Comparison of ENCODE assay signal across 11 mouse cellular contexts in genomic region chr2:173769183-173769582, GRCm38 (mm10). TPM values are rescaled to one million over a fixed set of nuclear protein-coding genes. Genes with fewer than 3 reads are reported as not detected.
DNase-seq lines count a peak whose midpoint lies in the region; ATAC-seq and TF ChIP-seq lines count a peak whose summit lies in the region.
"Had no signal": no experiment of that assay in that cellular context is flagged by ENCODE, and none has a peak within 500 bp of the region (broad histone marks: within the 10 kb centered on the region; RNA-seq: fewer than 3 reads in every experiment).

No protein-coding gene starts in this region.

- intact Hi-C loops in left cerebral cortex, postnatal 10 days (cut with DNase I), result no loop called here

- peak; percentile 43 for DNase-seq in kidney, postnatal 0 days (ENCODE audit: low spot score)
- no peak for DNase-seq in kidney, adult 8-10 months
- DNase-seq in T-cell, adult 2 months (ENCODE audit: low spot score), result peak; percentile 62
- DNase-seq in gastrocnemius, adult 8-10 months (ENCODE audit: low spot score in 2 of 2), result no peak
- no peak for DNase-seq in left cerebral cortex, postnatal 10 days (ENCODE audit: extremely low spot score in 1 of 2, low spot score in 2 of 2)
- DNase-seq in cerebellum, adult 9-11 months, result no peak
- DNase-seq: gastrocnemius, postnatal 25 days had no signal

- 68% methylated on average over 10 of the region's 10 CpGs for WGBS in kidney, postnatal 0 days
- WGBS in forebrain, embryonic 13.5 days, result 65% methylated on average over 10 of the region's 10 CpGs
- WGBS in neural tube, embryonic 13.5 days, result 66% methylated on average over 10 of the region's 10 CpGs

- no peaks in the 10 kb centered on the region for H3K27me3 ChIP-seq in kidney, postnatal 0 days (ENCODE audit: insufficient read depth, low read length)
- no peaks in the 10 kb centered on the region for H3K27me3 ChIP-seq in forebrain, embryonic 13.5 days
- no peaks in the 10 kb centered on the region for H3K27me3 ChIP-seq in neural tube, embryonic 13.5 days

- H3K36me3 ChIP-seq in kidney, postnatal 0 days (ENCODE audit: insufficient read depth, low read length), result 0 out of 2 replicates have a peak, but pooled peaks cover 4% of the 10 kb centered on the region
- peaks cover 14% of the 10 kb centered on the region; the same call in 1 of the 2 replicates for H3K36me3 ChIP-seq in forebrain, embryonic 13.5 days (ENCODE audit: poor library complexity, severe bottlenecking)
- H3K36me3 ChIP-seq in neural tube, embryonic 13.5 days, result 0 out of 2 replicates have a peak, but pooled peaks cover 13% of the 10 kb centered on the region

- H3K27ac ChIP-seq in kidney, postnatal 0 days, result peak overlapping the region; percentile 21
- peak overlapping the region; percentile 82 for H3K27ac ChIP-seq in forebrain, embryonic 13.5 days
- H3K27ac ChIP-seq in neural tube, embryonic 13.5 days (replicated peaks), result peak overlapping the region; percentile 62

- no peak overlapping the region for H3K4me2 ChIP-seq in kidney, postnatal 0 days (ENCODE audit: low read length)
- H3K4me2 ChIP-seq in forebrain, embryonic 13.5 days, result no peak overlapping the region
- H3K4me2 ChIP-seq in neural tube, embryonic 13.5 days, result no peak overlapping the region

- ATAC-seq in kidney, postnatal 0 days (replicated peaks; ENCODE audit: low FRiP score, low read depth), result no peak
- no peak for ATAC-seq in forebrain, embryonic 13.5 days
- no peak for ATAC-seq in neural tube, embryonic 13.5 days (ENCODE audit: low read depth)

- H3K4me3 ChIP-seq in kidney, postnatal 0 days (replicated peaks; ENCODE audit: low read depth, low read length), result no peak overlapping the region
- no peak overlapping the region for H3K4me3 ChIP-seq in forebrain, embryonic 13.5 days
- H3K4me3 ChIP-seq in neural tube, embryonic 13.5 days, result no peak overlapping the region

- H3K4me1 ChIP-seq in kidney, postnatal 0 days (replicated peaks; ENCODE audit: insufficient read depth, low read length), result 0 out of 2 replicates have a peak, but pooled peaks cover 4% of the 10 kb centered on the region
- peaks cover 60% of the 10 kb centered on the region for H3K4me1 ChIP-seq in forebrain, embryonic 13.5 days
- H3K4me1 ChIP-seq in neural tube, embryonic 13.5 days (replicated peaks), result peaks cover 84% of the 10 kb centered on the region

- no peak for TF ChIP-seq CTCF in kidney, postnatal 0 days (IDR thresholded peaks at IDR 0.05; ENCODE audit: low read depth)

- H3K9me3 ChIP-seq in kidney, postnatal 0 days (replicated peaks; ENCODE audit: low read length), result no peaks in the 10 kb centered on the region
- H3K9me3 ChIP-seq in forebrain, embryonic 13.5 days (replicated peaks), result no peaks in the 10 kb centered on the region
- no peaks in the 10 kb centered on the region for H3K9me3 ChIP-seq in neural tube, embryonic 13.5 days

- H3K9ac ChIP-seq in kidney, postnatal 0 days (ENCODE audit: low read depth, low read length), result no peak overlapping the region
- H3K9ac ChIP-seq in forebrain, embryonic 13.5 days, result no peak overlapping the region
- no peak overlapping the region for H3K9ac ChIP-seq in neural tube, embryonic 13.5 days

RNA-seq across cellular contexts. Expression of gene Vapb, which starts 31.9 kb away (rescaled TPM):
- polyA plus RNA-seq in kidney, postnatal 0 days (2015; fragmentation: Nextera tagmentation; extraction: Ambion mirVana), result 12.2 and 16.3 TPM in 2 replicates
- polyA plus RNA-seq in forebrain, embryonic 13.5 days (2015; fragmentation: Nextera tagmentation; extraction: Ambion mirVana), result 9.0 and 11.4 TPM in 2 replicates
- 13.3 and 15.1 TPM in 2 replicates for polyA plus RNA-seq in neural tube, embryonic 13.5 days (2015; fragmentation: Nextera tagmentation; extraction: Ambion mirVana)
- total RNA-seq in gastrocnemius, adult 8-10 months (2022), result 100 to 1,000 TPM; 158 to 197 (median 180) TPM
- total RNA-seq in left cerebral cortex, postnatal 10 days (2021), result 100 to 1,000 TPM; 110 to 118 TPM

RNA-seq across cellular contexts. Expression of gene 1700010B08Rik, which starts 50.0 kb away (rescaled TPM):
- not detected in 2 replicates for polyA plus RNA-seq in kidney, postnatal 0 days (2015; fragmentation: Nextera tagmentation; extraction: Ambion mirVana)
- not detected in 2 replicates for polyA plus RNA-seq in forebrain, embryonic 13.5 days (2015; fragmentation: Nextera tagmentation; extraction: Ambion mirVana)
- not detected in 2 replicates for polyA plus RNA-seq in neural tube, embryonic 13.5 days (2015; fragmentation: Nextera tagmentation; extraction: Ambion mirVana)
- not detected for total RNA-seq in gastrocnemius, adult 8-10 months (2022)
- not detected for total RNA-seq in left cerebral cortex, postnatal 10 days (2021)
- total RNA-seq: gastrocnemius, postnatal 25 days had no signal
- polyA plus RNA-seq: embryonic facial prominence, embryonic 11.5 days; limb, embryonic 14.5 days had no signal

Comparison
In these comparisons a context has a peak if more than half of its experiments do, and no peak if none do; other contexts are left out.
1. DNase-seq: peak in kidney, postnatal 0 days (single experiment) and T-cell, adult 2 months (single experiment); none in kidney, adult 8-10 months (0 of 2), gastrocnemius, adult 8-10 months (0 of 2), left cerebral cortex, postnatal 10 days (0 of 2) and cerebellum, adult 9-11 months (single experiment).
2. H3K27ac ChIP-seq: peak in every context shown above with its lines; median percentile 82 in forebrain, embryonic 13.5 days; 62 in neural tube, embryonic 13.5 days; 21 in kidney, postnatal 0 days.